Comparison of ENCODE assay signal across 11 mouse cellular contexts in the genomic region with DNA sequence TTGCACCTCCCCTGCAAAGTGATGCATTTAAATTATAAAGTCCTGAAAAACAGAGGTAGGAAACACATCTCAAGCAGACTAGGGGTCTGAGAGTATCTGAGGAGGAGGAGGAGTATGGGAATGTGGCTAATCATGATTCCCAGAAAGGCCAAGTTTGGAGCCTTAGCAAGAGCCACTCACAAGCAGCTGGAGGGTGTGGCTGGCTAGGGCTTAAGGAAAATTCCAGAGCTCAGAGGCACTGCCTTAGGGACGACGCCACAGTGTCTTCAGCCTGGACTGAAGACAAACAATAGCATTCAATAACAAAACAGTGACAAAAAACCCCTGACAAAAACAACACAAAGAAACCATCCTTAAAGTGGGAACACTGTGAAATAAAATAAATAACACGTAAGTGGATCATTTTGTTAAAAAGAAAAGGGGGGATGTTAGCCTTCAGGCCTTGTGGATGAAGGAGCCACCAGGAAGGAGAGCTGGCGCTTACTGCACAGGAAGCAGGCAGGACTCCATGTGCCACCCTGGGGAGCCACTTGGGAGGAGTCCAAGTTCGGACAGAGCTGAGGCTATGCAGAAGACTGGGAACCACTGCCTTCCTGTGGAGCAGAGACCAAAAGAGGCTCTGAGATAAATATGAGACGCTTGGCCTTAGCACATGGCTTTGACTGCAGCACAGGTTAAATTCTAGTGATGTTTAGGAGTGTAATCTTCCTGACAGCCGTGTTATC. TPM values are rescaled to one million over a fixed set of nuclear protein-coding genes. Genes with fewer than 3 reads are reported as not detected.
DNase-seq lines count a peak whose midpoint lies in the region; ATAC-seq and TF ChIP-seq lines count a peak whose summit lies in the region.
"Had no signal": no experiment of that assay in that cellular context is flagged by ENCODE, and none has a peak within 500 bp of the region (broad histone marks: within the 10 kb centered on the region; RNA-seq: fewer than 3 reads in every experiment).

No protein-coding gene starts in this region.

- H3K36me3 ChIP-seq in heart, adult 2 months (ENCODE audit: control insufficient read depth, insufficient read depth, low read length), result no peaks in the 10 kb centered on the region
- H3K36me3 ChIP-seq in heart, embryonic 11.5 days (ENCODE audit: control insufficient read depth, insufficient read depth, low read length), result no peaks in the 10 kb centered on the region
- H3K36me3 ChIP-seq in lung, embryonic 14.5 days (ENCODE audit: insufficient read depth), result no peaks in the 10 kb centered on the region
- no peaks in the 10 kb centered on the region for H3K36me3 ChIP-seq in forebrain, embryonic 13.5 days (ENCODE audit: poor library complexity, severe bottlenecking)
- H3K36me3 ChIP-seq: forebrain, embryonic 15.5 days; hindbrain, embryonic 15.5 days had no signal

- no peak for TF ChIP-seq EP300 in heart, adult 2 months (IDR thresholded peaks at IDR 0.05; ENCODE audit: insufficient read depth, low read depth, low read length)

- ATAC-seq in heart, embryonic 11.5 days (replicated peaks; ENCODE audit: insufficient number of reproducible peaks, low FRiP score, low TSS enrichment), result no peak
- no peak for ATAC-seq in lung, embryonic 14.5 days (ENCODE audit: insufficient read depth)
- ATAC-seq in forebrain, embryonic 13.5 days, result no peak
- ATAC-seq in megakaryocyte, adult 5-6 weeks (ENCODE audit: poor library complexity, severe bottlenecking), result no peak
- ATAC-seq: forebrain, embryonic 15.5 days had no signal

- no peaks in the 10 kb centered on the region for H3K27me3 ChIP-seq in heart, adult 2 months (ENCODE audit: control insufficient read depth, insufficient read depth, low read length)
- H3K27me3 ChIP-seq in heart, embryonic 11.5 days (ENCODE audit: control insufficient read depth, insufficient read depth, low read length), result no peaks in the 10 kb centered on the region
- H3K27me3 ChIP-seq in lung, embryonic 14.5 days (ENCODE audit: insufficient read depth, low read length), result no peaks in the 10 kb centered on the region
- no peaks in the 10 kb centered on the region for H3K27me3 ChIP-seq in forebrain, embryonic 13.5 days
- H3K27me3 ChIP-seq: forebrain, embryonic 15.5 days; hindbrain, embryonic 15.5 days had no signal

- no peak overlapping the region for H3K4me2 ChIP-seq in heart, embryonic 11.5 days
- H3K4me2 ChIP-seq in lung, embryonic 14.5 days, result no peak overlapping the region
- no peak overlapping the region for H3K4me2 ChIP-seq in forebrain, embryonic 13.5 days
- H3K4me2 ChIP-seq: forebrain, embryonic 15.5 days; hindbrain, embryonic 15.5 days; liver, embryonic 11.5 days had no signal

- WGBS in heart, adult 2 months, result 26% methylated on average over 7 of the region's 7 CpGs
- 59% methylated on average over 7 of the region's 7 CpGs for WGBS in heart, embryonic 11.5 days (ENCODE audit: insufficient replicate concordance)
- 63% methylated on average over 7 of the region's 7 CpGs for WGBS in lung, embryonic 14.5 days
- WGBS in forebrain, embryonic 13.5 days, result 73% methylated on average over 7 of the region's 7 CpGs

- TF ChIP-seq CTCF in heart, adult 2 months (IDR thresholded peaks at IDR 0.05), result no peak
- TF ChIP-seq CTCF in lung, embryonic 14.5 days (IDR thresholded peaks at IDR 0.05; ENCODE audit: low read depth), result no peak

- no peak for TF ChIP-seq POLR2A in heart, adult 2 months (IDR thresholded peaks at IDR 0.05; ENCODE audit: insufficient read depth, low read depth, low read length)

- H3K9me3 ChIP-seq in heart, embryonic 11.5 days (replicated peaks; ENCODE audit: control insufficient read depth, low read length), result no peaks in the 10 kb centered on the region
- H3K9me3 ChIP-seq in lung, embryonic 14.5 days (ENCODE audit: low read depth, low read length), result no peaks in the 10 kb centered on the region
- no peaks in the 10 kb centered on the region for H3K9me3 ChIP-seq in forebrain, embryonic 13.5 days (replicated peaks)
- H3K9me3 ChIP-seq: forebrain, embryonic 15.5 days; hindbrain, embryonic 15.5 days had no signal

- H3K79me2 ChIP-seq in heart, adult 2 months (replicated peaks; ENCODE audit: control insufficient read depth, insufficient read depth, low read length), result no peaks in the 10 kb centered on the region

- H3K4me3 ChIP-seq in heart, adult 2 months, result no peak overlapping the region
- H3K4me3 ChIP-seq in heart, embryonic 11.5 days (ENCODE audit: low read depth, low read length), result no peak overlapping the region
- no peak overlapping the region for H3K4me3 ChIP-seq in lung, embryonic 14.5 days (ENCODE audit: low read depth, low read length)
- H3K4me3 ChIP-seq in forebrain, embryonic 13.5 days, result no peak overlapping the region
- H3K4me3 ChIP-seq: forebrain, embryonic 15.5 days; hindbrain, embryonic 15.5 days had no signal

- H3K9ac ChIP-seq in heart, adult 2 months (ENCODE audit: low read depth, low read length), result no peak overlapping the region
- no peak overlapping the region for H3K9ac ChIP-seq in heart, embryonic 11.5 days (ENCODE audit: low read depth, low read length)
- no peak overlapping the region for H3K9ac ChIP-seq in lung, embryonic 14.5 days
- no peak overlapping the region for H3K9ac ChIP-seq in forebrain, embryonic 13.5 days
- H3K9ac ChIP-seq: forebrain, embryonic 15.5 days; hindbrain, embryonic 15.5 days had no signal

- no peak overlapping the region for H3K27ac ChIP-seq in heart, adult 2 months
- no peak overlapping the region for H3K27ac ChIP-seq in heart, embryonic 11.5 days (ENCODE audit: low read depth, low read length)
- no peak overlapping the region for H3K27ac ChIP-seq in lung, embryonic 14.5 days (ENCODE audit: low read depth)
- H3K27ac ChIP-seq in forebrain, embryonic 13.5 days, result no peak overlapping the region
- H3K27ac ChIP-seq: forebrain, embryonic 15.5 days; hindbrain, embryonic 15.5 days had no signal

- peak; percentile 68 for DNase-seq in heart, adult 2 months
- peak; percentile 10 for DNase-seq in brain, adult 2 months (ENCODE audit: low read depth, low spot score)
- peak; percentile 69 to 74 for DNase-seq in heart, adult 9 months (ENCODE audit: low spot score in 2 of 2)
- DNase-seq in lung, embryonic 14.5 days, result peak; percentile 9
- no peak for DNase-seq in right cerebral cortex, postnatal 36 days (ENCODE audit: low spot score in 2 of 2)

- no peaks in the 10 kb centered on the region for H3K4me1 ChIP-seq in heart, adult 2 months (ENCODE audit: control insufficient read depth, insufficient read depth, low read length)
- no peaks in the 10 kb centered on the region for H3K4me1 ChIP-seq in heart, embryonic 11.5 days (ENCODE audit: control insufficient read depth, insufficient read depth, low read length)
- no peaks in the 10 kb centered on the region for H3K4me1 ChIP-seq in lung, embryonic 14.5 days (ENCODE audit: insufficient read depth)
- no peaks in the 10 kb centered on the region for H3K4me1 ChIP-seq in forebrain, embryonic 13.5 days
- H3K4me1 ChIP-seq: forebrain, embryonic 15.5 days; hindbrain, embryonic 15.5 days had no signal

- intact Hi-C loops in heart, adult 2 months (cut with DNase I), result no loop called here

RNA-seq across cellular contexts. Expression of a gene that starts 56.6 kb away (rescaled TPM):
- 10 to 100 TPM; 18.1 to 24.9 TPM for total RNA-seq in heart, adult 2 months (2021)
- 28.4 and 40.6 TPM in 2 replicates for polyA plus RNA-seq in heart, adult 2 months (2012; rRNA removed)
- polyA plus RNA-seq in heart, embryonic 11.5 days (2014; fragmentation: Nextera tagmentation; extraction: Ambion mirVana), result 165 and 182 TPM in 2 replicates
- polyA plus RNA-seq in lung, embryonic 14.5 days (2014; fragmentation: Nextera tagmentation; extraction: Ambion mirVana), result 341 and 345 TPM in 2 replicates
- 27.3 and 35.5 TPM in 2 replicates for polyA plus RNA-seq in forebrain, embryonic 13.5 days (2015; fragmentation: Nextera tagmentation; extraction: Ambion mirVana)
- 3.3 and 8.2 TPM in 2 replicates for total RNA-seq in megakaryocyte, adult 5-6 weeks (2015)
- 3.1 and 6.4 TPM in 2 replicates for total RNA-seq in megakaryocyte, adult 5-6 weeks (2017)

Comparison
In these comparisons a context has a peak if more than half of its experiments do, and no peak if none do; other contexts are left out.
1. DNase-seq: peak in heart, adult 2 months (2 of 2), brain, adult 2 months (single experiment), heart, adult 9 months (2 of 2) and lung, embryonic 14.5 days (single experiment); none in right cerebral cortex, postnatal 36 days (0 of 2).